ENCODE assay signal across 36 mouse cellular contexts in genomic region chr16:17985078-17985477, GRCm38 (mm10). TPM values are rescaled to one million over a fixed set of nuclear protein-coding genes. Genes with fewer than 3 reads are reported as not detected.
"Had no signal": no experiment of that assay in that cellular context is flagged by ENCODE, and none has a peak within 500 bp of the region (broad histone marks: within the 10 kb centered on the region; RNA-seq: fewer than 3 reads in every experiment).

No protein-coding gene starts in this region.

- H3K4me3 ChIP-seq: embryonic facial prominence, embryonic 12.5 days; embryonic facial prominence, embryonic 13.5 days; embryonic facial prominence, embryonic 15.5 days; erythroblast, embryonic 14.5 days; forebrain, embryonic 10.5 days; forebrain, embryonic 12.5 days; forebrain, embryonic 13.5 days; forebrain, embryonic 15.5 days; gastrocnemius, adult 2 months; heart, embryonic 10.5 days had no signal

- H3K4me2 ChIP-seq: embryonic facial prominence, embryonic 12.5 days; embryonic facial prominence, embryonic 13.5 days; embryonic facial prominence, embryonic 15.5 days; forebrain, embryonic 12.5 days; forebrain, embryonic 13.5 days; forebrain, embryonic 15.5 days had no signal

- H3K27me3 ChIP-seq: embryonic facial prominence, embryonic 12.5 days; embryonic facial prominence, embryonic 13.5 days; embryonic facial prominence, embryonic 15.5 days; forebrain, embryonic 12.5 days; forebrain, embryonic 13.5 days; forebrain, embryonic 15.5 days had no signal

- H3K9me3 ChIP-seq: forebrain, embryonic 15.5 days had no signal

- DNase-seq: cerebellum, adult 2 months; cerebellum, adult 8-10 months; cerebellum, adult 9-10 months; cerebellum, adult 9-11 months; cerebellum, postnatal 14 days; cerebellum, postnatal 36 days; embryo, embryonic 11 days; forebrain, postnatal 0 days; gastrocnemius, adult 2 months; gastrocnemius, postnatal 10 days; gastrocnemius, postnatal 14 days; gastrocnemius, postnatal 25 days; gastrocnemius, postnatal 36 days; heart, adult 18-20 months had no signal

- H3K9ac ChIP-seq: embryonic facial prominence, embryonic 12.5 days; embryonic facial prominence, embryonic 13.5 days; embryonic facial prominence, embryonic 15.5 days; forebrain, embryonic 12.5 days; forebrain, embryonic 13.5 days; forebrain, embryonic 15.5 days; forebrain, postnatal 0 days had no signal

- H3K27ac ChIP-seq: embryonic facial prominence, embryonic 12.5 days; embryonic facial prominence, embryonic 13.5 days; embryonic facial prominence, embryonic 15.5 days; forebrain, embryonic 10.5 days; forebrain, embryonic 12.5 days; forebrain, embryonic 13.5 days; forebrain, embryonic 15.5 days; gastrocnemius, adult 2 months; heart, embryonic 10.5 days had no signal

- H3K36me3 ChIP-seq: embryonic facial prominence, embryonic 12.5 days; embryonic facial prominence, embryonic 13.5 days; embryonic facial prominence, embryonic 15.5 days; forebrain, embryonic 10.5 days; forebrain, embryonic 12.5 days; forebrain, embryonic 15.5 days; heart, embryonic 10.5 days had no signal

- ATAC-seq: forebrain, embryonic 13.5 days; forebrain, embryonic 14.5 days; forebrain, embryonic 15.5 days; forebrain, embryonic 16.5 days; forebrain, postnatal 0 days had no signal

- H3K4me1 ChIP-seq: embryonic facial prominence, embryonic 12.5 days; embryonic facial prominence, embryonic 13.5 days; embryonic facial prominence, embryonic 15.5 days; forebrain, embryonic 10.5 days; forebrain, embryonic 12.5 days; forebrain, embryonic 13.5 days; forebrain, embryonic 15.5 days had no signal

RNA-seq across cellular contexts. Expression of gene Vpreb2, which starts 4.8 kb away (rescaled TPM):
- total RNA-seq: common myeloid progenitor, adult 5-6 weeks; forebrain, postnatal 0 days; gastrocnemius, adult 18-20 months; gastrocnemius, adult 2 months; gastrocnemius, adult 8-10 months; gastrocnemius, postnatal 25 days; gastrocnemius, postnatal 36 days; gastrocnemius, postnatal 4 days; granulocyte monocyte progenitor cell, adult 5-6 weeks; heart, adult 18-20 months; heart, adult 8-10 months had no signal
- polyA plus RNA-seq: cerebellum, adult 2 months; cortical plate, adult 2 months; embryonic facial prominence, embryonic 11.5 days; embryonic facial prominence, embryonic 12.5 days; embryonic facial prominence, embryonic 13.5 days; embryonic facial prominence, embryonic 15.5 days; erythroblast, embryonic 14.5 days; forebrain, embryonic 10.5 days; forebrain, embryonic 11.5 days; forebrain, embryonic 12.5 days; forebrain, embryonic 13.5 days; forebrain, embryonic 14.5 days; forebrain, embryonic 15.5 days; forebrain, embryonic 16.5 days; forebrain, postnatal 0 days; frontal cortex, adult 2 months; gonadal fat pad, adult 2 months; heart, embryonic 10.5 days had no signal
